Mouse (Mus musculus) heart, embryonic 14.5 days (tissue): ENCODE data around the gene Ipo7. TPM values are rescaled to one million over a fixed set of nuclear protein-coding genes. Genes with fewer than 3 reads are reported as not detected.
"Not testable (repeated sequence)": the region's sequence is repeated elsewhere in the genome, so short reads cannot be mapped to it uniquely, and the experiment has no call there.

ENCODE experiments used
- ATAC-seq: fragments of 200-750 bp; cut with Nextera tagmentation; 2 replicates; pipeline ENCODE4 v1.8.0; 2017; ENCODE audit warnings: low read depth, moderate TSS enrichment; ENCODE audit not compliant: insufficient number of reproducible peaks, insufficient read depth, low FRiP score
- H3K27ac ChIP-seq, 2 experiments: fragments of 200-500 bp in 1 of 2; fragments of 300-500 bp in 1 of 2; sonication (generic) in 1 of 2; replicated peaks in 1 of 2; 2 replicates each; pipeline ENCODE4 v1.5.1; 2012 to 2014; ENCODE audit warnings: low read depth in 2 of 2, low read length in 2 of 2, control low read depth in 1 of 2, mild to moderate bottlenecking in 1 of 2, mixed read lengths in 1 of 2; ENCODE audit not compliant: control insufficient read depth in 1 of 2, insufficient read depth in 1 of 2
- H3K27me3 ChIP-seq: fragments of 300-500 bp; sonication (generic); 2 replicates; pipeline ENCODE4 v1.6.1; 2014; ENCODE audit warnings: mild to moderate bottlenecking, low read length, control low read depth; ENCODE audit not compliant: control insufficient read depth, insufficient read depth
- H3K36me3 ChIP-seq: fragments of 300-500 bp; sonication (generic); 2 replicates; pipeline ENCODE4 v1.6.1; 2014; ENCODE audit warnings: mild to moderate bottlenecking, control low read depth, low read length, mixed read lengths; ENCODE audit not compliant: control insufficient read depth, insufficient read depth
- H3K4me1 ChIP-seq, 2 experiments: fragments of 200-500 bp in 1 of 2; fragments of 300-500 bp in 1 of 2; sonication (generic) in 1 of 2; 2 replicates each; pipeline ENCODE4 v1.6.1; 2012 to 2014; ENCODE audit warnings: low read length in 2 of 2, control low read depth in 1 of 2, mixed read lengths in 1 of 2; ENCODE audit not compliant: control insufficient read depth in 2 of 2, insufficient read depth in 2 of 2
- H3K4me2 ChIP-seq: fragments of 300-500 bp; sonication (generic); 2 replicates; pipeline ENCODE4 v1.6.1; 2014; ENCODE audit warnings: mild to moderate bottlenecking, low read length
- H3K4me3 ChIP-seq, 2 experiments: fragments of 200-500 bp in 1 of 2; fragments of 300-500 bp in 1 of 2; sonication (generic) in 1 of 2; 2 replicates each; pipeline ENCODE4 v1.5.1; 2012 to 2014; ENCODE audit warnings: low read length in 2 of 2, mild to moderate bottlenecking in 2 of 2, control low read depth in 1 of 2, low read depth in 1 of 2, moderate library complexity in 1 of 2; ENCODE audit not compliant: control insufficient read depth in 1 of 2, insufficient read depth in 1 of 2
- H3K9ac ChIP-seq: fragments of 300-500 bp; sonication (generic); 2 replicates; pipeline ENCODE4 v1.6.1; 2014; ENCODE audit warnings: mild to moderate bottlenecking, low read length
- H3K9me3 ChIP-seq: fragments of 300-500 bp; sonication (generic); 2 replicates; pipeline ENCODE4 v1.6.1; 2016; ENCODE audit warnings: low read length, control low read depth; ENCODE audit not compliant: control insufficient read depth
- WGBS: fragments of 180-500 bp; shearing (Covaris S2); extraction: QIAGEN DNeasy Blood & Tissue Kit; methylation state at CpG from one replicate; pipeline ENCODE4 v1.1.7; 2014; 5-methylcytosine and 5-hydroxymethylcytosine counted together
- polyA plus RNA-seq: library from polyadenylated mRNA; unstranded; fragments of >200 nt; fragmentation: Nextera tagmentation; extraction: Ambion mirVana; gene quantifications from 2 replicates; pipeline ENCODE4 v1.2.1, GENCODE M21; 2014

The Ipo7 gene
- polyA plus RNA-seq, 1 experiment from 2014 or later = 14.6 TPM

GRCm38 (mm10) chr7:109986133-109986669, 31.9 kb upstream of the Ipo7 start:
- peak overlapping the region; percentile 80 for H3K9ac ChIP-seq
- peak overlapping the region; percentile 82 to 91 for H3K27ac ChIP-seq
- H3K9me3 ChIP-seq = no peaks in the 10 kb centered on the region
- peak overlapping the region; percentile 66 to 67 for H3K4me3 ChIP-seq
- H3K4me2 ChIP-seq = peak overlapping the region; percentile 87
- ATAC-seq = peak; percentile 99
- peaks cover 0 to 8% of the 10 kb centered on the region in 2 experiments; a peak in 2 of 4 replicates for H3K4me1 ChIP-seq
- WGBS = under 1% methylated on average over 43 of the region's 43 CpGs
- no peaks in the 10 kb centered on the region for H3K27me3 ChIP-seq
- H3K36me3 ChIP-seq = peaks cover 27% of the 10 kb centered on the region

- H3K4me3 ChIP-seq = peak within 1 kb of the TSS; percentile 66 to 67
- not testable (repeated sequence) for H3K9me3 ChIP-seq, ATAC-seq, H3K27me3 ChIP-seq, H3K4me1 ChIP-seq
- H3K9ac ChIP-seq = peak within 1 kb of the TSS; percentile 80
- WGBS = 38% methylated on average over 6 of the region's 6 CpGs
- peak within 1 kb of the TSS; percentile 82 to 91 for H3K27ac ChIP-seq
- H3K36me3 ChIP-seq = peaks cover 21% of the 10 kb centered on the region
- H3K4me2 ChIP-seq = peak within 1 kb of the TSS; percentile 87
These were observed 31.3 kb upstream of the Ipo7 start, which contains the start of gene Tmem41b for GRCm38 (mm10) chr7:109986775-109987174. Gene Tmem41b, minus strand, starts transcription at chr7:109986929.

- no peaks in the 10 kb centered on the region for H3K36me3 ChIP-seq
- H3K9me3 ChIP-seq = no peaks in the 10 kb centered on the region
- no peaks in the 10 kb centered on the region for H3K27me3 ChIP-seq
- no peak for ATAC-seq
- H3K27ac ChIP-seq = no peak overlapping the region
- H3K4me3 ChIP-seq = no peak overlapping the region
- WGBS = 90% methylated on average over 1 of the region's 1 CpGs
- peaks cover 5 to 18% of the 10 kb centered on the region in 2 experiments for H3K4me1 ChIP-seq
- H3K4me2 ChIP-seq = no peak overlapping the region
- no peak overlapping the region for H3K9ac ChIP-seq
These were observed 26.8 kb upstream of the Ipo7 start for GRCm38 (mm10) chr7:109991286-109991685.

GRCm38 (mm10) chr7:109993157-109993959, 24.7 kb upstream of the Ipo7 start:
- ATAC-seq = peak; percentile 83
- peak overlapping the region; percentile 85 to 97 for H3K27ac ChIP-seq
- peak overlapping the region; percentile 13 for H3K4me2 ChIP-seq
- no peaks in the 10 kb centered on the region for H3K9me3 ChIP-seq
- H3K4me1 ChIP-seq = peaks cover 5 to 18% of the 10 kb centered on the region in 2 experiments
- no peak overlapping the region for H3K4me3 ChIP-seq
- no peaks in the 10 kb centered on the region for H3K27me3 ChIP-seq
- H3K9ac ChIP-seq = peak overlapping the region; percentile 42
- H3K36me3 ChIP-seq = no peaks in the 10 kb centered on the region
- 41% methylated on average over 2 of the region's 2 CpGs for WGBS

DNA sequence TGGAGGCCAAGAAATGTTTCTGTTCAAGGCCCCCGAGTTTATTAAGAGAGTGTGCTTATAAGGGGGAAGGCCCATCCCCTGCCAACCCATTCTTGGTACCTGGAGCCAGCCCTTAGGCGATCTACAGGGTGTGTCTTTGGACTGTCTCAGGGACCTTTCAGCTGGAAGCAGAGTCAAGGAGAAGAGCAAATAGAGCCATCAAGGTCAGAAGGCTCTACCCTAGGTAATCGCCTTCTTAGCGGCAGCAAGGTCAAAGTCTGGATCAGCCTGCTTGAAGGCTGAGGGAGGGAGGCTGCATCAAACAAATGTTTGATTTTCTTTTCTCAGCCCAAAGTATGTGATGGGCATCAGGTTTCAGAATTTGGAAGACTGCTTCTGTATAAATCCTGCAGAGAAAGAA, 19.7 kb upstream of the Ipo7 start:
- Histone ChIP-seq H3K36me3 (no peaks in the 10 kb centered on the region), H3K4me2 (no peak overlapping the region), H3K4me1 (peaks cover 7 to 14% of the 10 kb centered on the region in 2 experiments), H3K27ac (no peak overlapping the region), H3K9ac (no peak overlapping the region), H3K27me3 (no peaks in the 10 kb centered on the region), H3K4me3 (no peak overlapping the region), H3K9me3 (no peaks in the 10 kb centered on the region)
- ATAC-seq = no peak
- WGBS = 86% methylated on average over 4 of the region's 4 CpGs

DNA sequence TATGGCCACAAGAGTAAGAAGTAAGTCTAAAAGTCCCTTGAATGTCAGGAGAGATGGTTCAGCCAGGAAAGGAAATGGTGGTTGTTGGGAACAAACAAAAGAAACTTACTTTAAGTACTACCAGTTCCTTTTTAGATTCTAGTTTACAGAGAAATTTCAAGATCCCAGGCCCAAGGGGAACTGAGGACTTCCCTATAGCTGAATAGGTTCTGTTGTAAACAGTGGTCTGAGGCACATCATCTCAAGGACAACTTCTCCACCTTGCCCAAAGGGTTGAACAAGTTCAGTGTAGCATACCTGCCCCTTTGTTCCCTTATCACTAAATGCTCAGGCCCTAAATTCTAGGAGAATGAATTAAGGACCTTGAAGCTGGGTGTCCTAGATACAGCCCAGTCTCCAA, 16.0 kb upstream of the Ipo7 start:
- Histone ChIP-seq H3K4me1 (peaks cover 4 to 7% of the 10 kb centered on the region in 2 experiments; a peak in 3 of 4 replicates), H3K36me3 (no peaks in the 10 kb centered on the region), H3K4me3 (no peak overlapping the region), H3K27ac (no peak overlapping the region), H3K9me3 (no peaks in the 10 kb centered on the region), H3K4me2 (no peak overlapping the region), H3K27me3 (no peaks in the 10 kb centered on the region), H3K9ac (no peak overlapping the region)
- ATAC-seq = no peak

GRCm38 (mm10) chr7:110002968-110003367, 15.1 kb upstream of the Ipo7 start:
- no peak overlapping the region for H3K27ac ChIP-seq
- H3K4me1 ChIP-seq = peaks cover 4 to 7% of the 10 kb centered on the region in 2 experiments; a peak in 3 of 4 replicates
- no peaks in the 10 kb centered on the region for H3K9me3 ChIP-seq
- H3K27me3 ChIP-seq = no peaks in the 10 kb centered on the region
- WGBS = 8% methylated on average over 20 of the region's 20 CpGs
- peak overlapping the region; percentile 59 for H3K4me2 ChIP-seq
- H3K4me3 ChIP-seq = peak overlapping the region; percentile 17 to 29; a peak in 3 of 4 replicates
- H3K36me3 ChIP-seq = no peaks in the 10 kb centered on the region
- H3K9ac ChIP-seq = peak overlapping the region; percentile 64
- peak; percentile 71 for ATAC-seq
